Mouse (Mus musculus): ENCODE results near the gene Mctp2. TPM values are rescaled to one million over a fixed set of nuclear protein-coding genes. Genes with fewer than 3 reads are reported as not detected.
A peak's percentile ranks its signal among the peaks of the same experiment; 100 is the strongest.

Mctp2 gene
- total RNA-seq (2014; rRNA removed), result 0.36 and 1.1 TPM in 2 replicates
- polyA plus RNA-seq (2015; fragmentation: Nextera tagmentation; extraction: Ambion mirVana), result 0.35 and 0.40 TPM in 2 replicates

GRCm38 (mm10) chr7:72306382-72306841, at the start of gene Mctp2:
Mctp2 (minus strand) TSS chr7:72306608.
- ATAC-seq (peak; percentile 73; the same call in 1 of the 2 replicates), DNase-seq (ENCODE audit: low spot score) (peak; percentile 42)
- TF ChIP-seq CTCF (IDR thresholded peaks at IDR 0.05; ENCODE audit: low read depth), result no peak
- Histone ChIP-seq H3K4me3 (ENCODE audit: low read length) (peak within 1 kb of the TSS; percentile 51), H3K27ac (no peak within 1 kb of the TSS), H3K9me3 (ENCODE audit: low read length) (no peaks in the 10 kb centered on the region), H3K36me3 (ENCODE audit: insufficient read depth, low read length) (no peaks in the 10 kb centered on the region), H3K4me2 (ENCODE audit: low read depth, low read length) (peak within 1 kb of the TSS; percentile 100), H3K4me1 (ENCODE audit: insufficient read depth, low read length) (peaks cover 4% of the 10 kb centered on the region; the same call in 1 of the 2 replicates), H3K27me3 (ENCODE audit: insufficient read depth, low read length) (no peaks in the 10 kb centered on the region), H3K9ac (replicated peaks; ENCODE audit: low read length) (peak within 1 kb of the TSS; percentile 38; the same call in 1 of the 2 replicates)
- under 1% methylated on average over 28 of the region's 28 CpGs for WGBS

- no peak for ATAC-seq
- H3K9ac ChIP-seq (replicated peaks; ENCODE audit: low read length), result no peak overlapping the region
Measured at GRCm38 (mm10) chr7:72345901-72346300, 39.5 kb upstream of the Mctp2 start.

GRCm38 (mm10) chr7:72343751-72344150, 37.3 kb upstream of the Mctp2 start:
- Histone ChIP-seq H3K4me3 (ENCODE audit: low read length) (no peak overlapping the region), H3K9ac (replicated peaks; ENCODE audit: low read length) (no peak overlapping the region), H3K27ac (no peak overlapping the region), H3K36me3 (ENCODE audit: insufficient read depth, low read length) (no peaks in the 10 kb centered on the region), H3K27me3 (ENCODE audit: insufficient read depth, low read length) (no peaks in the 10 kb centered on the region), H3K4me2 (ENCODE audit: low read depth, low read length) (no peak overlapping the region), H3K4me1 (ENCODE audit: insufficient read depth, low read length) (no peaks in the 10 kb centered on the region), H3K9me3 (ENCODE audit: low read length) (no peaks in the 10 kb centered on the region)
- DNase-seq (ENCODE audit: low spot score) (no peak), ATAC-seq (no peak)
- WGBS, result 69% methylated on average over 2 of the region's 2 CpGs
- TF ChIP-seq CTCF (IDR thresholded peaks at IDR 0.05; ENCODE audit: low read depth), result peak; percentile 41; the same call in 1 of the 2 replicates

More at GRCm38 (mm10) chr7:72345901-72346300, 39.5 kb upstream of the Mctp2 start:
- Histone ChIP-seq H3K4me1 (ENCODE audit: insufficient read depth, low read length) (no peaks in the 10 kb centered on the region), H3K36me3 (ENCODE audit: insufficient read depth, low read length) (no peaks in the 10 kb centered on the region), H3K4me2 (ENCODE audit: low read depth, low read length) (no peak overlapping the region), H3K4me3 (ENCODE audit: low read length) (no peak overlapping the region), H3K27me3 (ENCODE audit: insufficient read depth, low read length) (no peaks in the 10 kb centered on the region), H3K9me3 (ENCODE audit: low read length) (no peaks in the 10 kb centered on the region), H3K27ac (no peak overlapping the region)
- no peak for TF ChIP-seq CTCF (IDR thresholded peaks at IDR 0.05; ENCODE audit: low read depth)
- no peak for DNase-seq (ENCODE audit: low spot score)

DNA sequence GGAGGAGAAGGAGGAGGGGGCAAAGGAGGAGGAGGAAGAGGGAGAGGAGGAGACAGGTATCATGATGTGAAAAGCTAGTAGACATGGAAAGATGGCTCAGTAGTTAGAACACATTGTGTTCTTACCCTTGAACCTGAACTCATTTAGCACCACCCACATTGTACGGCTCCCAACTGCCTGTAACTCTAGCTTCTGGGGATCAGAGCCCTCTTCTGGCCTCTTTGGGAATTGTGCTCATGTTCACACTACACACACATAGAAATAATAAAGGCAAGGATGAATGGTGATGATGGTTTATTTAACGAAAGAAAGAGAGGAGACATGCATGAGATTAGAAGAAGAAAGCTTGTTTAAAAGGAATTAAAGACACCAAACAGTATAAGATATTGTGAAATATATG, 36.4 kb upstream of the Mctp2 start:
- no peaks in the 10 kb centered on the region for H3K36me3 ChIP-seq (ENCODE audit: insufficient read depth, low read length)
- TF ChIP-seq CTCF (IDR thresholded peaks at IDR 0.05; ENCODE audit: low read depth), result peak; percentile 7; the same call in 1 of the 2 replicates
- H3K4me1 ChIP-seq (ENCODE audit: insufficient read depth, low read length), result no peaks in the 10 kb centered on the region
- H3K27ac ChIP-seq, result no peak overlapping the region
- no peak for ATAC-seq
- no peak overlapping the region for H3K4me3 ChIP-seq (ENCODE audit: low read length)
- no peaks in the 10 kb centered on the region for H3K27me3 ChIP-seq (ENCODE audit: insufficient read depth, low read length)
- no peak overlapping the region for H3K9ac ChIP-seq (replicated peaks; ENCODE audit: low read length)
- H3K9me3 ChIP-seq (ENCODE audit: low read length), result no peaks in the 10 kb centered on the region
- no peak overlapping the region for H3K4me2 ChIP-seq (ENCODE audit: low read depth, low read length)
- 62% methylated on average over 2 of the region's 2 CpGs for WGBS
- no peak for DNase-seq (ENCODE audit: low spot score)

DNA sequence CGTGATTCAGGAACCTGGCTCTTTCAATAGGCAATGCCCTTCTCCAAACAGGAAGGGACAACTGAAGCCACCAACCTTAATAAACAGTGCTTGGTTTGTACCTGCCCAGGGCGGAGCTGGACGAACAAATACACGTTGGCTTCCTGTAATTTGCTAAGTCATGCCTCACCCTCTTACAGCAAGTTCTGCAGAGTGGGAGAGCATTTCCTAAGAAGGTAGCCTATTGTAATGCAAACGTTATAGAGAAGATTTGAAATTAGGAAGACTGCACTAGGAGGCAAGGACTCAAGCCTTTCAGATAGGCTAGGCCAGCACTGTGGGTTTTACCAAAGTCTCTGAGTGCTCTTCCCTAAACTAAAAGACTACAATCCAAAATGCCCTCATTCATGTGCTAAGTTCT, 19.6 kb upstream of the Mctp2 start:
- DNase-seq (ENCODE audit: low spot score) (no peak), ATAC-seq (no peak)
- no peaks in the 10 kb centered on the region for H3K36me3 ChIP-seq (ENCODE audit: insufficient read depth, low read length)
- H3K4me2 ChIP-seq (ENCODE audit: low read depth, low read length), result no peak overlapping the region
- no peaks in the 10 kb centered on the region for H3K9me3 ChIP-seq (ENCODE audit: low read length)
- H3K27me3 ChIP-seq (ENCODE audit: insufficient read depth, low read length), result no peaks in the 10 kb centered on the region
- no peaks in the 10 kb centered on the region for H3K4me1 ChIP-seq (ENCODE audit: insufficient read depth, low read length)
- H3K9ac ChIP-seq (replicated peaks; ENCODE audit: low read length), result no peak overlapping the region
- 75% methylated on average over 5 of the region's 5 CpGs for WGBS
- no peak for TF ChIP-seq CTCF (IDR thresholded peaks at IDR 0.05; ENCODE audit: low read depth)
- no peak overlapping the region for H3K4me3 ChIP-seq (ENCODE audit: low read length)
- H3K27ac ChIP-seq, result no peak overlapping the region

GRCm38 (mm10) chr7:72320906-72321305, 14.5 kb upstream of the Mctp2 start:
- DNase-seq (ENCODE audit: low spot score) (no peak), ATAC-seq (no peak)
- Histone ChIP-seq H3K9ac (replicated peaks; ENCODE audit: low read length) (no peak overlapping the region), H3K9me3 (ENCODE audit: low read length) (no peaks in the 10 kb centered on the region), H3K27ac (no peak overlapping the region), H3K4me1 (ENCODE audit: insufficient read depth, low read length) (no peaks in the 10 kb centered on the region), H3K27me3 (ENCODE audit: insufficient read depth, low read length) (no peaks in the 10 kb centered on the region), H3K4me2 (ENCODE audit: low read depth, low read length) (no peak overlapping the region), H3K36me3 (ENCODE audit: insufficient read depth, low read length) (no peaks in the 10 kb centered on the region), H3K4me3 (ENCODE audit: low read length) (no peak overlapping the region)
- no peak for TF ChIP-seq CTCF (IDR thresholded peaks at IDR 0.05; ENCODE audit: low read depth)
- WGBS, result 70% methylated on average over 4 of the region's 4 CpGs

GRCm38 (mm10) chr7:72320441-72320840, 14.0 kb upstream of the Mctp2 start:
- no peak for TF ChIP-seq CTCF (IDR thresholded peaks at IDR 0.05; ENCODE audit: low read depth)
- 73% methylated on average over 4 of the region's 4 CpGs for WGBS
- H3K9me3 ChIP-seq (ENCODE audit: low read length), result no peaks in the 10 kb centered on the region
- no peak overlapping the region for H3K4me2 ChIP-seq (ENCODE audit: low read depth, low read length)
- no peaks in the 10 kb centered on the region for H3K4me1 ChIP-seq (ENCODE audit: insufficient read depth, low read length)
- H3K27ac ChIP-seq, result no peak overlapping the region
- no peaks in the 10 kb centered on the region for H3K27me3 ChIP-seq (ENCODE audit: insufficient read depth, low read length)
- H3K9ac ChIP-seq (replicated peaks; ENCODE audit: low read length), result no peak overlapping the region
- no peaks in the 10 kb centered on the region for H3K36me3 ChIP-seq (ENCODE audit: insufficient read depth, low read length)
- ATAC-seq, result no peak
- DNase-seq (ENCODE audit: low spot score), result no peak
- H3K4me3 ChIP-seq (ENCODE audit: low read length), result no peak overlapping the region
